Mouse (Mus musculus) neural tube, embryonic 12.5 days (tissue): ENCODE measurements at regions not wholly inside any gene's neighbourhood (a gene's known extent, or its start where the extent isn't known, plus 50 kb on each side); places are given as distances from the start of the nearest gene placed in this dataset.

ENCODE experiments used
- ATAC-seq: fragments of 200-750 bp; cut with Nextera tagmentation; 2 replicates; pipeline ENCODE4 v1.8.0; 2017; ENCODE audit warnings: low read depth, mild to moderate bottlenecking, moderate TSS enrichment, moderate library complexity; ENCODE audit not compliant: low FRiP score
- H3K27ac ChIP-seq: fragments of 300-500 bp; sonication (generic); 2 replicates; pipeline ENCODE4 v1.5.1; 2016
- H3K27me3 ChIP-seq: fragments of 300-500 bp; sonication (generic); replicated peaks from 2 replicates; pipeline ENCODE4 v1.6.1; 2016; ENCODE audit warnings: mild to moderate bottlenecking
- H3K36me3 ChIP-seq: fragments of 300-500 bp; sonication (generic); 2 replicates; pipeline ENCODE4 v1.6.1; 2016; ENCODE audit warnings: mild to moderate bottlenecking
- H3K4me1 ChIP-seq: fragments of 300-500 bp; sonication (generic); 2 replicates; pipeline ENCODE4 v1.6.1; 2016
- H3K4me2 ChIP-seq: fragments of 300-500 bp; sonication (generic); replicated peaks from 2 replicates; pipeline ENCODE4 v1.6.1; 2016; ENCODE audit warnings: mild to moderate bottlenecking
- H3K4me3 ChIP-seq: fragments of 300-500 bp; sonication (generic); 2 replicates; pipeline ENCODE4 v1.5.1; 2016
- H3K9ac ChIP-seq: fragments of 300-500 bp; sonication (generic); 2 replicates; pipeline ENCODE4 v1.6.1; 2016; ENCODE audit warnings: mild to moderate bottlenecking
- H3K9me3 ChIP-seq: fragments of 300-500 bp; sonication (generic); 2 replicates; pipeline ENCODE4 v1.6.1; 2016; ENCODE audit warnings: mild to moderate bottlenecking
- WGBS: fragments of 180-500 bp; shearing (Covaris S2); methylation state at CpG from one replicate; pipeline ENCODE4 v1.1.7; 2016; 5-methylcytosine and 5-hydroxymethylcytosine counted together

GRCm38 (mm10) chr6:55567521-55567920 lies 113.5 kb downstream of the Neurod6 start:
- Histone ChIP-seq H3K36me3 (no peaks in the 10 kb centered on the region), H3K9ac (no peak overlapping the region), H3K4me3 (no peak overlapping the region), H3K4me1 (no peaks in the 10 kb centered on the region), H3K27me3 (no peaks in the 10 kb centered on the region), H3K4me2 (no peak overlapping the region), H3K9me3 (no peaks in the 10 kb centered on the region), H3K27ac (no peak overlapping the region)
- 92% methylated on average over 2 of the region's 2 CpGs for WGBS
- ATAC-seq = no peak

- no peak overlapping the region for H3K9ac ChIP-seq
- no peak overlapping the region for H3K4me2 ChIP-seq
- H3K4me3 ChIP-seq = no peak overlapping the region
- ATAC-seq = no peak
- H3K27ac ChIP-seq = no peak overlapping the region
- no peaks in the 10 kb centered on the region for H3K36me3 ChIP-seq
- WGBS = 80% methylated on average over 14 of the region's 14 CpGs
- no peaks in the 10 kb centered on the region for H3K27me3 ChIP-seq
- no peaks in the 10 kb centered on the region for H3K4me1 ChIP-seq
- H3K9me3 ChIP-seq = no peaks in the 10 kb centered on the region
Measured at GRCm38 (mm10) chr6:55565260-55566209, 113.8 kb downstream of the Adcyap1r1 start.

DNA sequence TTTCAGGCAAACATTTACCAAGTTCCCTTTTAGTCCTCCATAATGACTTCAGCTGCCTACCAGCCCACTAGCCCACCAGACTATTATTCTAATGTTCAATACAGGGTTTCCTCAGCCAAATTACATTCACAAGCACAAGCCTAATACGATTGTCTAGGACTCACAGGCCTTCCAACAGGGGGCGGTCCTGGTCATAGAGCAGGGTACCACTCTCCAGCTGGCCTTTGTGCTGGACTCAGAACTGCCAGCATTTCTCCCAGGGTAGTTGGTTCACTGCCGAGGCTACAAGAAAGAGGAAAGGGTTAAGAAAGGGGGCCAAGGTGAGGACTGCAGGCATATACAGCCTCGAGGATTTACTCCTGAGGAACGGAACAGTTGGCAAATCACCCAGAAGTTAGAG lies 108.8 kb downstream of the Adcyap1r1 start:
- no peak overlapping the region for H3K4me3 ChIP-seq
- H3K36me3 ChIP-seq = no peaks in the 10 kb centered on the region
- H3K27ac ChIP-seq = no peak overlapping the region
- H3K27me3 ChIP-seq = no peaks in the 10 kb centered on the region
- no peaks in the 10 kb centered on the region for H3K4me1 ChIP-seq
- no peak overlapping the region for H3K4me2 ChIP-seq
- H3K9me3 ChIP-seq = no peaks in the 10 kb centered on the region
- H3K9ac ChIP-seq = no peak overlapping the region
- WGBS = 71% methylated on average over 5 of the region's 5 CpGs
- ATAC-seq = no peak

DNA sequence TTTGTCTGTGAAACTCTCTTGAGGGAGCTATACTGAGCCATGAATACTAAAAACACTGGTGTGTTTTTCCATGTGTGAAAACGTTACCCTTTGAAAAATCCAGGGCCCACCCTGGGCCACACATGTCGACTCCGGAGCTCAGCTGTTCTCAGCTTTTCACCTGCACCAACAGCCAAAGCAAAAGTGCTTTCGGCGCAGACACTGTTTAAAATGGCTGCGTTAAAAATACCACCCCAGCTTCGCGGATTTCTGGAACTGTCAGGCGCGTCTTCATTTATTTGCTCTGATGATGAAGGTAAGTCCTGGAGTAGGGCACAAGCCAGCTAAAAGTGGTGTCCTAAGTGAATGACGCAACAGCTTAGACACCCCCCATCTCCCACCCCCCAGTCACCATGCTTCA lies 108.0 kb downstream of the Adcyap1r1 start:
- H3K9me3 ChIP-seq = no peaks in the 10 kb centered on the region
- H3K27me3 ChIP-seq = no peaks in the 10 kb centered on the region
- H3K27ac ChIP-seq = no peak overlapping the region
- H3K4me2 ChIP-seq = no peak overlapping the region
- WGBS = 86% methylated on average over 11 of the region's 11 CpGs
- H3K4me1 ChIP-seq = no peaks in the 10 kb centered on the region
- no peak for ATAC-seq
- H3K36me3 ChIP-seq = no peaks in the 10 kb centered on the region
- H3K4me3 ChIP-seq = no peak overlapping the region
- H3K9ac ChIP-seq = no peak overlapping the region
